Mouse (Mus musculus): Measurements from ENCODE around the gene Rtn1.
"Not testable (repeated sequence)": the region's sequence is repeated elsewhere in the genome, so short reads cannot be mapped to it uniquely, and the experiment has no call there.

The Rtn1 gene

DNA sequence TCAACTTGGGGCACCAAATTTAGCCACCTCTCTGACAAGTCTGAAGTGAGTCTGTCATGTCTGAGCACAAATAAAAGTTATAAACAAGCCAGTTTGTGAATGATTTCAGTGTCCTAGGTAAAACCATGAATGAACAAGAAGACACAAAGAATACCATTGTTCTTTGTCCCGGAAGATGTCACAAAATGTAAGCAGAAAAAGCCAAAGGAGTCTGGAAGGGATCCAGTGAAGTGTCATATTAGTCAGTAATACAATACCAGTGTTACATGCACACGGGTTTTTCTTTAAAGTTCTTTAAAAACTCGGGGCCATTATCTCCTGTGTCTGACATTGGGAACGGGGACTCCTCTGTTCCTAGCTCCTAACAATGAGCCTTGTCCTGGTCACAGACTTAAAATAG lies 85.1 kb downstream of the Rtn1 start:
- DNase-seq (ENCODE audit: low spot score): peak; percentile 7

DNA sequence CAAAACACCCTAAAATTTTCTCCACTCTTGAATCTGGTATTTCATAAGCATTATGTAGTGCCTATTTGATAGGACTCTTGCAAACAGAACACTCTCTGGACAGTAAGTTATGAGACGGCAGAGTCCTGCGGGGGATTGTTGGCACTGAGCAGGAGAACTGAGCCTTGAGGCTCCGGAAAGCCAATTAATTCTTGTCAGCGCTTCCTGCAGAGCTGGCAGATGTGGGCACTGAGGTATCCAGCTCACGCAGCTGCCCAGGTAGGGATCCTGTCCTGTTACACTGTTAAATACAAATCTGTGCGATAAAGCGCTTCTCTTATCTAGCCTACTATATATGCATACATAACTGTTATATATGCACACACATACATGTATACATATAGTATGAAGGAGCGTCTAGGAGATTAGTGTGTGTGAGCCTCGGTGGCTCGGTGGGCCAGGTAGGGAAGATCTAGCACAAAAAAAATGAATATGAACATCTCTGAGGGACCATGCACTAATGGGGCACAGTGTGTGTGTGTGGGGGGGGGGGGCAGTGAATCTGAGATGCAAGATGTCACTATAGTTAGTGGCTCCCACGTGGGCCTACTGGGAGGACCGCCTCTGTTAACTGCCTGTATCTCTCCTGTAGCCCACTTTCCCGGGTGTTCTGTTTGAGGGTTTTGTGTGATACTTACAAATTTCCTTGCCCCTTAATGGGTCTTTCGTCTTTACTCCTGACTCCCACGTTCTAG lies 93.0 kb downstream of the Rtn1 start:
- DNase-seq (ENCODE audit: low spot score): no peak

DNA sequence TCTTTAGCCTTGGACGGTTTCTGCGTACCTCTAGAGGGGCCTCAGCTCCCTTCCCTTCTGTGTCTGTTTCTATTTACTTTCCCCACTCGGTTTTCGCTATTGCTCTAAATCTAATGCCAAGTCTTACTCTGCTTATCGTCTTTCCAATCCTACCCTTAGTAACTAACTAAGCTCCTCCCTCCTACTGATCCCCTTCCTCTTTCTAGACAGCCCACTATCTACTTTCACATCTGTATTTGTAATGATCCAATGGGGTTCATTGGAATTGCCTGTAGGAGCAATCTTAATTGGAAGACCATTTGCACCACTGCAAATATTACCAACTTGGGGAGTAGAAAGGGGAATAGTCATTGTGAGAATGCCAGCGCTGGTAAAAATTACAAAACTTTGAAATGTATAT lies 98.0 kb downstream of the Rtn1 start:
- DNase-seq (ENCODE audit: low spot score): no peak

GRCm38 (mm10) chr12:72308506-72308905 lies 100.3 kb downstream of the Rtn1 start:
- DNase-seq (ENCODE audit: low spot score): no peak

- DNase-seq (ENCODE audit: low spot score): no peak
These were observed 102.6 kb downstream of the Rtn1 start for GRCm38 (mm10) chr12:72306281-72306680.

DNA sequence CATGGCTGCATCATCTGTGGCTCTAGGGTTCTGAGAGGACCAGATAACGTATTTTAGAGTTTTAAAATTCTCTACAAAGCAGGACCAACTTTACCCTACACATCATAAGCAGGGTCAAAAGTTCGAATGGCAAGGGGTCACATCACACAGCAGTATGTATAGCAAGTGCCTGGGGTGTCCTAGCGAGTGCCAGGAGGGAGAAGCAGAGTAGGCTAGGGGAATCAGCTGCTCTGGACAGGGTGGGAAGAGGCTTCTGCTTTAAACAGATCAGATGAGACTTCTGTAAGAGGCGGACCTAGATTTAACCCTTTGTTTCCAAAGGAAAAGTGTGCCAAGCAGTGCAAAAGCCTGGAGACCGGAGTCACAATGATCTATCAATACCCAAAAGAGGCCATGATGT lies 103.4 kb downstream of the Rtn1 start:
- no peak for DNase-seq (ENCODE audit: low spot score)

DNA sequence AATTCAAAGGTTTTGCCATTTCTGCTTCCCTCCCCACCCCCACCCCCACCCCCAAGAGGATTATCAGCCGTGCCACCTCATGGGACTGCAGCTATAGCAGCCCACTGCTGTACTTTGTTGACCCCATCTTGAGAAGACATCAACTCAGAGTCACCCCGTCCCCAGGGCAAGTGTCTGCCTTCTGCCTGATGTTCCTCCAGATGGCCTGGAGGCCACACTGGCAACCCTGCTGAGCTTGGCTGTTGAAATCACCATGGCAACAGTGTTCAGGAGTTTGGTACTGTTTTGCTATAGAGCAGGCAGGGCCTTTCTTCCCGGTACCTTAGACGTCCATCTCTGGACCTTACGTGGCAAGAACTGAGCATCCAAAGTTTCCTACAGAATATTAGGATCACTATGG lies 103.9 kb downstream of the Rtn1 start:
- DNase-seq (ENCODE audit: low spot score): no peak

DNA sequence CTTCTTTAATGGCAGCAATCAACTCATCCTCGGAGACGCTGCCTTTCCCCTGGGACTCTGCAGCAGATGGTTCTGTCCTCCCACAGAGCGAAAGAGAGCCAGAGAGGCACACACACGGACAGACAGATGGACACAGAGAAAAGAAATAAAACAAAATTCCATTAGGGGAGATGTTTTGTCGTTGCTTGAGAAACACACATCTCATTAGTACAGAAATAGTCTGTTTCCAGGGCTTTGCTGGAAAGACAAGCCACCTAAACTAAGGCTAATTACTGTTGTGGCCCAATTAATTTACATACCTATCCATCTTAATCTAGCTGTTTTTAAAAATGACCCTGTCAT lies 104.5 kb downstream of the Rtn1 start:
- no peak for DNase-seq (ENCODE audit: low spot score)

- DNase-seq (ENCODE audit: low spot score): no peak
These were observed 105.1 kb downstream of the Rtn1 start for GRCm38 (mm10) chr12:72303624-72304346.

DNA sequence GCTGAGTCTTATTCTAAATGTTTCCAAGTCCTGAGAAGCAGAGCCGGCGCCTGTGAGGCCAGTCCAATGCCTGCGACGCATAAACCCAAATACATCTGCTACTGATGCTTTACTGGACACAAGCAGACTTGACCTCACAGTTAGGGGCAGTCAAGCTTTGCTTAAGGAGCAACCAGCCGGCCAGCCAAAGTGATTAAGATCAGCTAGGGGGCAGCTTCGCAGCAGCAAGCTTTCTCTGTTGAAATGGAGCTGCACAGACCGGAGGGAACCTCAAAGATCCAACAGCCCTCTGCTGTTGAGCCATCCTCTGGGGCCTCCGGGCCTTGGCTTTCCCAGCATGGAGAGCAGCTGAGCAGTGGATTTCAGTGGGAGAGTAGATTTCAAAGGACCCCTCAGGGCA lies 107.4 kb downstream of the Rtn1 start:
- no peak for DNase-seq (ENCODE audit: low spot score)

GRCm38 (mm10) chr12:72300971-72301370 lies 107.9 kb downstream of the Rtn1 start:
- no peak for DNase-seq (ENCODE audit: low spot score)

GRCm38 (mm10) chr12:72298222-72298621 lies 110.6 kb downstream of the Rtn1 start:
- no peak for DNase-seq (ENCODE audit: low spot score)

DNA sequence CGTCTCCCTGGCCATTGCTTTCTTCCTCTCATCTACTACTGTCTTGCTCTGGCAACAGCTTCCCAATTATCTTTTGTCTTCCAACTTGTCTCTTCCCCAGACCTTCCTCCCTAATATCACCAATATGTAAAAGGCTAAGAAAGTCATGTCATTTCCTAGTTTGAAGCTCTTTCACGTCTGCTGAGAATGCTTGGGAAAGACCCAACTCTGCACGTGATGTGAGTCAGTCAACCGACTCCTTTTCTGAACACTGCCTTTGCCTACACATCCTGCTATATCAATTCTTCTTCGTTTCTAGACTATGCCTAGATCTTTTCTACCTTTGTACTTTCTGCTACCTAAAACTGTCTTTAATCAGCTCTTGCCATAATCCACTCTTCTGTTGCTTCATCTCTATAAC lies 112.3 kb downstream of the Rtn1 start:
- DNase-seq (ENCODE audit: low spot score): no peak

DNA sequence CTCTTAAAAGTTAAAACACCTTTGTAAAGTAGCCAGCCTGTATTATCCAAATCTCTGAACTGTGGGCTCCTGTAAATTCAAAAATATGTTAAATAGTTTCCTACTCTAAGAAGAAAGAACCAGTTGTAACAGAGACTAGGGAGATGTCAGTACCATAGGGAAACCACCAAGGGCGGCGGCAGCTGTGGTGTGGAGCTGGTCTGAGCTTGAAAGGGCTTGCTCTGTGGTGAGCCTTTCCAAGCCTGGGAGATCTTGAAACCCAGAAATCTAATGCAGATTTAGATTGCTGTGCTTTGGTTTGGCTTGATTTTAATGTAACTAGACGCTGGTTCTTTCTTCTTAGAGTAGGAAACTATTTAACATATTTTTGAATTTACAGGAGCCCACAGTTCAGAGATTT lies 115.7 kb downstream of the Rtn1 start:
- not testable (repeated sequence) for DNase-seq (ENCODE audit: low spot score)

- DNase-seq (ENCODE audit: low spot score): no peak
These were observed 116.3 kb downstream of the Rtn1 start for GRCm38 (mm10) chr12:72292566-72292965.

- DNase-seq (ENCODE audit: low spot score): no peak
These were observed 117.6 kb downstream of the Rtn1 start for GRCm38 (mm10) chr12:72291266-72291665.

DNA sequence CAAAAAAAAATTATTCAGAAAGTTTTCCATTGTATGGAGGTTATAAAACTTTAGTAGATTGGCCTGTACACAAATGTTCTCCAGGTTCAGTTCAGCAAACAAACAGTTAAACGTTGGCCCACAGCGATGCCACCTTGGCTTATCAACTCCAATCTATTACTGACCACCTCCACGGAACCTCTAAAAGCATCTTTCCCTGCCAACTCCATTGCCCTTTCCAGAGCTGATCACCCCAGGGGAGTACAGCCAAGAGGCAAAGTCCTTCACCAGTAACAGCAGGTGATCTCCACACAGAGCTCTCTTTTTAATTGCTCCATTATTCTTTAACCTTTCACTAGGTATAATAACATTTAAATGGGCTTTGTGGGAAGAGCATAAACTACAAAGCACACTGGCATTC lies 120.6 kb downstream of the Rtn1 start:
- DNase-seq (ENCODE audit: low spot score): no peak

GRCm38 (mm10) chr12:72287332-72288004 lies 121.4 kb downstream of the Rtn1 start:
- DNase-seq (ENCODE audit: low spot score): no peak

DNA sequence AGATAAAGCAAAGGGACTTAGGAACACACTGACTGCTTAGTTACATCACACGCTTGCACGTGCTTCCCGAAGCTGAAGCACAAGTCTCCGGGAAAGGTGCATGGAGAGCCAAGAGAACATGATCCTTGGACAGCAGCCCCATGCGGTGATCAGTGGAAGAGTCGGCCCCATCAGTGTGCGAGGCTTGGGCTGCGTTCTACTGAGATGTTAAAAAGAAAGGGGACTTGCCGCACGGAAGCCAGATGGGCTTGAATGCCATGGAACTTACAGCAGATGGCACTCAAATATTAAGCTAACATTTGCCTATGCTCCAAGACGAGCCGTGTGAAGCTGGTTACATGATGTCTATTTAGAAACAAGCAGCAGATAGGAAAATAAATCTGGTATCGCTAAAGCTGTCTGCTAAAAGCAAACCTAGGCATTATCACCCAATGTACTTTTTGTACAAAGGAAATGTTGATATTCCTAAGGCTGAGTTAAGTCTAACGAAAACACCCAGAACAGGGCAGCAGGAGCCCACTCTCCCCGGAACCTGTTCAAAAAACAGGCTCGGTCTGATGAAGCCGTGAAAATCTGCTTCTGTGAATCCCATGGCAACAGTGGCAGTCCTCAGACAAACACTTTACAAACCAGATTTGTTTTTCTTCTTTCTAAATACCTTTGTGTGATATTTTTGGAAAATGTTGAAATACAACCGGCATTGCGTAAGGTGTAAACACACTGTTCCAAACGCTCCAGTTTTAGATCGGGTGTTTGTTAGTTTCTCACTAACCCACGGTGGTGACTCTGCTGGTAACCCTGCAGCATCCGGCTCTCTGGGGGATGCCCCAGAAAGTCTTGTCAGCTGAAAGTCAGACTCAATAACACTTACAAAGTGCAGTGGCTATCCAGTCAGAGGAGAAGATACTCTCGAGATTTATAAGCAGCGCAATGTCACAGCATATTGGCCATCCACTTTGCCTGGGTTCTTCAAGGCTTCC lies 123.2 kb downstream of the Rtn1 start:
- DNase-seq (ENCODE audit: low spot score): peak; percentile 9

DNA sequence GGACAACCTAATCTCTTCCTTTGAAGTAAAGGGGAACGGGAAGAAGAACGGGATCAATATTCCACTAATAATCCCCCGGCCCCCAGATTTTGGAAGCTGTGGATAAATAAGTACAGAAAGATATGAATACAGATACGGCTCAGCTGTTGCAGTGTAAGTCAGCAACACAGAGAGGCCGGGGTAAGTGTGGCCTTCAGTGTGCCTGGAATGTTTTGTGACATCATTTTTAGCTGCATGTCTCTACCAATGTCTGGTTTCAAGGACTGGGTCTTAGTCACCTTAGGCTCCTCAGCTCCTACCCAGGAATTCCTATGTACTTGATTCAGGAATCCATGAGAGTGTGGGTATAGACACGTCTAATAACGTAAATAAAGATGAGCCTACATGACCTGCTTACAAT lies 124.3 kb downstream of the Rtn1 start:
- no peak for DNase-seq (ENCODE audit: low spot score)

GRCm38 (mm10) chr12:72279129-72279875 lies 129.6 kb downstream of the Rtn1 start:
- DNase-seq (ENCODE audit: low spot score): no peak
